ENCODE assay signal across 8 mouse cellular contexts in the genomic region with DNA sequence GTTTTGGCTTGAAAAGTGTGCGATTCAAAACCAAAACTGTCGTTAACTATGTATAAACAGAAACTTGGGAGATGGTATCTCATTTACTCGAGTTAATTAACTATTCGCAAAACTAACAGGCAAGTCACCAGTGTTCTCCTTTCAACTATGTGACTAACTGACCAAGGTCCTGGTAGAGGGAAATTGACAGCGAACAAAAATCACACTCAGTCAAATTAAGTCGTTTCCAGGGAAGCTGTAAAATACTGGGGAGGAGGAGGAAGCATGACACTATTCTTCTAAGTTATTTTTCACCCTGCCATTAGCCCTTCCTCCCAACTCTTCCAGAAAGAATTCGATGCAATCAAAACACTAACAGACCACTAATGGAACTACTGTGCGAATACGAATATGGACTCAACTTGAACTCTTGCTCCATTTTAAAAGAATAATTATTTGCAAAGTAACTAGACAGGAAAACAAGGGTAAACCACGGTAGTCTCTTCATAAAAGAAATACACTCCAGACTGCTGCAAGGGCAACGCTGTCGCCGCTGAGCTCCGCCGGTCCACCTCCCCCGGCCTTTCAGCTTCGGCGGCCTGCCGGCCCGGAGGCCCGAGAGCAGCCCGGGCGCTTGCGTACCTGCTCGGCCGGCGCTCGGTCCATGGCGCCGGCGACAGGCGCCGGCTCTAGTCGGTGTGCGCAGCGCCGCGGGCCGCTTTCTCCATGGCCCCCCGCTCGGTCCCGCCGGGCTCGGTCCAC. TPM values are rescaled to one million over a fixed set of nuclear protein-coding genes. Genes with fewer than 3 reads are reported as not detected.
DNase-seq lines count a peak whose midpoint lies in the region; ATAC-seq and TF ChIP-seq lines count a peak whose summit lies in the region.

No protein-coding gene starts in this region.

- H3K9ac ChIP-seq in kidney, postnatal 0 days (ENCODE audit: low read depth, low read length), result peak overlapping the region; percentile 89
- H3K9ac ChIP-seq in hindbrain, embryonic 15.5 days, result peak overlapping the region; percentile 93
- peak overlapping the region; percentile 87 for H3K9ac ChIP-seq in midbrain, postnatal 0 days (replicated peaks; ENCODE audit: low read length, poor library complexity, severe bottlenecking)

- no peak for TF ChIP-seq CTCF in kidney, postnatal 0 days (IDR thresholded peaks at IDR 0.05; ENCODE audit: low read depth)
- TF ChIP-seq CTCF in midbrain, postnatal 0 days (IDR thresholded peaks at IDR 0.05), result no peak

- peak overlapping the region; percentile 90 for H3K27ac ChIP-seq in kidney, postnatal 0 days
- peak overlapping the region; percentile 88 for H3K27ac ChIP-seq in hindbrain, embryonic 15.5 days (replicated peaks)
- H3K27ac ChIP-seq in midbrain, postnatal 0 days (ENCODE audit: low read depth, low read length), result peak overlapping the region; percentile 71

- peak; percentile 3; the same call in 1 of the 2 replicates for ATAC-seq in kidney, postnatal 0 days (replicated peaks; ENCODE audit: low FRiP score, low read depth)
- no peak for ATAC-seq in hindbrain, embryonic 15.5 days (ENCODE audit: low FRiP score, low read depth)
- no peak for ATAC-seq in midbrain, postnatal 0 days (ENCODE audit: low FRiP score)

- no peaks in the 10 kb centered on the region for H3K36me3 ChIP-seq in kidney, postnatal 0 days (ENCODE audit: insufficient read depth, low read length)
- no peaks in the 10 kb centered on the region for H3K36me3 ChIP-seq in hindbrain, embryonic 15.5 days
- no peaks in the 10 kb centered on the region for H3K36me3 ChIP-seq in midbrain, postnatal 0 days (ENCODE audit: insufficient read depth, low read length)

- WGBS in kidney, postnatal 0 days, result under 1% methylated on average over 44 of the region's 44 CpGs
- 4% methylated on average over 44 of the region's 44 CpGs for WGBS in hindbrain, embryonic 15.5 days
- WGBS in midbrain, postnatal 0 days, result 4% methylated on average over 44 of the region's 44 CpGs

- peak overlapping the region; percentile 86 for H3K4me3 ChIP-seq in kidney, postnatal 0 days (replicated peaks; ENCODE audit: low read depth, low read length)
- H3K4me3 ChIP-seq in hindbrain, embryonic 15.5 days, result peak overlapping the region; percentile 82
- peak overlapping the region; percentile 90 for H3K4me3 ChIP-seq in midbrain, postnatal 0 days (ENCODE audit: low read depth, low read length)

- H3K4me1 ChIP-seq in kidney, postnatal 0 days (replicated peaks; ENCODE audit: insufficient read depth, low read length), result peaks cover 20% of the 10 kb centered on the region
- peaks cover 27% of the 10 kb centered on the region for H3K4me1 ChIP-seq in hindbrain, embryonic 15.5 days (replicated peaks)
- peaks cover 11% of the 10 kb centered on the region for H3K4me1 ChIP-seq in midbrain, postnatal 0 days (ENCODE audit: insufficient read depth, low read length)

- peak; percentile 56 for DNase-seq in kidney, postnatal 0 days (ENCODE audit: low spot score)
- DNase-seq in kidney, adult 18-20 months, result no peak
- peak; percentile 11 for DNase-seq in brain, adult 2 months (ENCODE audit: low read depth, low spot score)
- no peak for DNase-seq in midbrain, postnatal 0 days (ENCODE audit: low spot score)
- DNase-seq in left cerebral cortex, adult 8-10 months (ENCODE audit: low spot score in 2 of 2), result no peak
- no peak for DNase-seq in layer of hippocampus, adult 8-10 months (ENCODE audit: low spot score in 2 of 2)
- no peak for DNase-seq in urinary bladder, postnatal 14 days (ENCODE audit: low spot score)

- H3K4me2 ChIP-seq in kidney, postnatal 0 days (ENCODE audit: low read length), result peak overlapping the region; percentile 69
- peak overlapping the region; percentile 63 for H3K4me2 ChIP-seq in hindbrain, embryonic 15.5 days
- peak overlapping the region; percentile 65 for H3K4me2 ChIP-seq in midbrain, postnatal 0 days (ENCODE audit: low read depth, low read length, poor library complexity, severe bottlenecking)

- no peaks in the 10 kb centered on the region for H3K27me3 ChIP-seq in kidney, postnatal 0 days (ENCODE audit: insufficient read depth, low read length)
- H3K27me3 ChIP-seq in hindbrain, embryonic 15.5 days, result no peaks in the 10 kb centered on the region
- H3K27me3 ChIP-seq in midbrain, postnatal 0 days (ENCODE audit: insufficient read depth, low read length), result no peaks in the 10 kb centered on the region

- no peaks in the 10 kb centered on the region for H3K9me3 ChIP-seq in kidney, postnatal 0 days (replicated peaks; ENCODE audit: low read length)
- H3K9me3 ChIP-seq in hindbrain, embryonic 15.5 days, result no peaks in the 10 kb centered on the region
- H3K9me3 ChIP-seq in midbrain, postnatal 0 days (ENCODE audit: low read length), result no peaks in the 10 kb centered on the region

RNA-seq across cellular contexts. Expression of gene Secisbp2l, which starts 0.5 kb away (rescaled TPM):
- polyA plus RNA-seq in kidney, postnatal 0 days (2015; fragmentation: Nextera tagmentation; extraction: Ambion mirVana), result 15.8 and 17.1 TPM in 2 replicates
- 26.9 and 27.9 TPM in 2 replicates for polyA plus RNA-seq in hindbrain, embryonic 15.5 days (2015; fragmentation: Nextera tagmentation; extraction: Ambion mirVana)
- total RNA-seq in midbrain, postnatal 0 days (2014; rRNA removed), result 55.4 and 57.9 TPM in 2 replicates
- 26.5 and 29.2 TPM in 2 replicates for polyA plus RNA-seq in midbrain, postnatal 0 days (2015; fragmentation: Nextera tagmentation; extraction: Ambion mirVana)
- total RNA-seq in left cerebral cortex, adult 8-10 months (2022), result 100 to 1,000 TPM in 2 of 4 experiments, 10 to 100 TPM in 2; 91.3 to 107 (median 97.4) TPM
- total RNA-seq in layer of hippocampus, adult 8-10 months (2022), result 10 to 100 TPM; 91.9 to 95.3 (median 94.9) TPM

RNA-seq across cellular contexts. Expression of gene Shc4, which starts 58.2 kb away (rescaled TPM):
- polyA plus RNA-seq in kidney, postnatal 0 days (2015; fragmentation: Nextera tagmentation; extraction: Ambion mirVana), result 0.23 and 0.37 TPM in 2 replicates
- polyA plus RNA-seq in hindbrain, embryonic 15.5 days (2015; fragmentation: Nextera tagmentation; extraction: Ambion mirVana), result 3.8 and 4.4 TPM in 2 replicates
- 6.7 and 9.1 TPM in 2 replicates for total RNA-seq in midbrain, postnatal 0 days (2014; rRNA removed)
- polyA plus RNA-seq in midbrain, postnatal 0 days (2015; fragmentation: Nextera tagmentation; extraction: Ambion mirVana), result 2.5 and 2.8 TPM in 2 replicates
- total RNA-seq in left cerebral cortex, adult 8-10 months (2022), result 1 to 10 TPM; 4.5 to 5.7 (median 5.4) TPM
- 1 to 10 TPM; 4.9 to 6.3 (median 5.3) TPM for total RNA-seq in layer of hippocampus, adult 8-10 months (2022)

Comparison
In these comparisons a context has a peak if more than half of its experiments do, and no peak if none do; other contexts are left out.
1. DNase-seq: peak in kidney, postnatal 0 days (single experiment) and brain, adult 2 months (single experiment); none in kidney, adult 18-20 months (single experiment), midbrain, postnatal 0 days (single experiment), left cerebral cortex, adult 8-10 months (0 of 2), layer of hippocampus, adult 8-10 months (0 of 2) and urinary bladder, postnatal 14 days (single experiment).
2. Peak in every context shown above with its lines, with median percentiles within 50 percentile points of each other: H3K27ac ChIP-seq, H3K4me2 ChIP-seq, H3K4me3 ChIP-seq and H3K9ac ChIP-seq.